Mouse (Mus musculus): ENCODE measurements around the gene Cnot10.

DNA sequence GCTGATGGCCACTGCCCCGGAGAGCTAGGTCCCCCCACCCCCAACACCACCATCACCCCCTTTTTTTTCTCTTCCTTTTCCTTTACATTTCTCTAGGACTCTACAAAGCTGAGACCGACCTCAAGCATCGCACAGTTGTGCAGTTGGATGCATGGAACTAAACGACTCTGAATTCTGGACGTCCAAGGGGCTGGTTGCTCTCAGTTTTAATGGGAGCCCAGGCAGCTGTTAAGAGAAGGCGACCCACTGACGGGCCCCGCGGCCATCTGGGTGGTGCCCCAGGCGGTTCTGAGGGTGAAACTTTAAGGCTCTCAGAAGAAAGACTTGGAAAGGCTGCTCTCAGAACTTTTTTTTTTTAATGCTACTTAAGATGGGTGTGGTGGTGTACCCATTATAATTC lies 75.3 kb downstream of the Cnot10 start:
- TF ChIP-seq GATA1 (IDR thresholded peaks at IDR 0.05; ENCODE audit: borderline replicate concordance, low read length), result no peak
- TF ChIP-seq FLI1 (IDR thresholded peaks at IDR 0.05; ENCODE audit: low read length), result no peak

All from megakaryocyte, embryonic 14.5 days (primary cell).